Mouse (Mus musculus) mouse trophoblast stem cell (cell line): ENCODE measurements at regions not wholly inside any gene's neighbourhood (a gene's known extent, or its start where the extent isn't known, plus 50 kb on each side); places are given as distances from the start of the nearest gene placed in this dataset.
"Not testable (repeated sequence)": the region's sequence is repeated elsewhere in the genome, so short reads cannot be mapped to it uniquely, and the experiment has no call there.

Experiments used
- in situ Hi-C, 2 experiments: fragments of 300-500 bp; cut with MseI, MboI; formaldehyde crosslinking; loops; 2 replicates in 1 of 2; 3 replicates in 1 of 2; pipeline ENCODE4 v1.15.1; 2025

DNA sequence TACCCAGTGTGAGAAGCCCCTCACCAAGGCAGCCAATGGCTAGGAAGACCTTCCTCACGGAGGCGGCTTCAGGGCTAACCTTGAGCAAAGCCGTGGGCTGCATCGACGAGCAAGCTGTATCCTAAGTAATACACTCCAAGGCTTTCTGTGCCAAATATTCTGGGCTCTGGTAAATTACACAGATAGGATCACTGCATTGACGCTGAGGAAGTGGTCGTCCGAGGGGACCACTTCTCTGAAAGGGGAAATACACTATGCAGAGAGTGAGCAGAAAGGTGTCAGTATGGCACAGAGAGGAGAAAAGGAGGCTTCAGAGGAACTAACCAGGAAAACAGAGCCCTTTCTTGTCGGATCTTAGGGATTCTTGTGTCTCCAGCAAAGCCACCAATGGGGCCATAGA, 124.1 kb downstream of the Enc1 start:
- in situ Hi-C loops = no loop called here

DNA sequence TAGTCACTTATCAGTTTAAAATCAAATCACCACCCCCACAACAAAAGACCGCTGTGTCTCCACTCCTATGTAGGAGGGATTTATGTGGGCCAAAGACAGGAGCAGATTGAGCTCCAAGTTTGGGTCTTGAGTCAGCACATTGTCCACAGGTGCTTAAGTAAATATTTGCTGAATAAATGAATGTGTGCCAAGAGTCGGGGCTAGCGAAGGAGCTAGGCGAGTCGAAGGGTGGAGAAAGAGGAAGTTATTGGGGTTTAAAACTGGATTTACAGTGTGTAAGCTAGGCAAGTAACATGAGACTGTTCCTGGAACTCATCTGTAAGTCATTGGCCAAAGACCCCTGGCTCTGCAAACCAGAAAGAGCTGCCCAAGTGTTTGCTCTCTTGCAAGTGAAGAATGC, 122.9 kb downstream of the Enc1 start:
- in situ Hi-C loops = no loop called here

DNA sequence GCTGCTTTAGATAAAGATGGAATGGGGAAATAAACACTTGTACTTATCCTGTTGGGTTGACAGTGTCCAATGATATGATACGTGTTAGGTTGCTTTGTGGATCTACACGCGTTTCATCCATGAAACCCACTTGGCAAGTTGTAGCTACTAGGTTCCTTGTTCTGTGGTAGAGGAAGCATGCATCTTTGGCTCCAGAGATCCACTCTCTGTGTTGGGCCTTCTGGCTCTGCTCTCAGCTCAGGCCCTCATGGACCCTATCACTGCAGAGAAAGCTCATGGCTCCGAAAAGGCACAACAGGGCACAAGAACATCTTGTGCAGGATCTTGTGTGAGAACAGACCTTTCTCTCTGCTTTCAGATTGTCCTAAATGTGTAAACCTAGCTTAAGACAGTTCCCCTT, 122.3 kb downstream of the Enc1 start:
- in situ Hi-C loops = no loop called here

DNA sequence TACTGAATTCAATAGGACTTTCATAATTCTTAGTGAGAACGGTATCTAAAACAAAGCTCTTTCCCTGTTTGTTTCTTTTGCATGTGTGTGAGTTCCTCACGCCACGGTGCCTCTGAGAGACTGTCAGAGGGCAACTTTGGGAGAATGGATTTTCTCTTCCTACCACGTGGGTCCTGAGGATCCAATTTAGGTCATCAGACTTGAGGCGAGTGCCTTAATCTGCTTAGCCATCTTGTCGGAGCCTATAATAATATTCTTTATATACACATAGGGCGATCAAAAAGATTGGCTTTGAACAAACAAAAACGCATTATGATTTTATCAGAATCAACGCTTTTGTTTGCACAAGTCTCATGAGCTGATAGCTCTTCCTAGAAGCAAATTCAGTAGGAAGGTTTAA, 119.6 kb downstream of the Enc1 start:
- in situ Hi-C loops = no loop called here

DNA sequence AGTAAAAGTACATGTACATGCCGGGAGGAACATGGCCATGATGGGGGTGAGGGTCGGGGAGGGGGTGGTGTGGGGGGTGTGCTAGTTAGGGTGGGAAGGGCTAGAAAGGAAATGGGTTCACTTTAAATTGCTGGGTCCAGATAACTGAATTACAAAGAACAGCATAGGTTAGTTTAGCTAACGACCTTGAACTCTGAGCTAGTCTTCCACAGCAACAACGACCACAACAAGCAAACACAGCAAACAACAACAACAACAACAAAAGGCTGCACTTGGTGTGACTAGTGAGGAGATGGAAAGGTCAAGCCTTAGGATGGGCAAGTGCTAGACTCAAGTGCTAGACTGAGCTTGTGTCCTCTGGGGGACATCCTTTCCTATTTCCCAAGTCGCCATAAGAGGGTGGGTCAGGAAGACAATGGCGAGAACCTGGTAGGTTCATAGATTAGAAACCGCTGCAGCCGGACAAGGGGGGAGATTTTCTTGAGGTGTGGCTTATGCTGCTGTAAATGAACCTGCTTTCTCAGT, 117.9 kb downstream of the Enc1 start:
- in situ Hi-C loops = no loop called here

DNA sequence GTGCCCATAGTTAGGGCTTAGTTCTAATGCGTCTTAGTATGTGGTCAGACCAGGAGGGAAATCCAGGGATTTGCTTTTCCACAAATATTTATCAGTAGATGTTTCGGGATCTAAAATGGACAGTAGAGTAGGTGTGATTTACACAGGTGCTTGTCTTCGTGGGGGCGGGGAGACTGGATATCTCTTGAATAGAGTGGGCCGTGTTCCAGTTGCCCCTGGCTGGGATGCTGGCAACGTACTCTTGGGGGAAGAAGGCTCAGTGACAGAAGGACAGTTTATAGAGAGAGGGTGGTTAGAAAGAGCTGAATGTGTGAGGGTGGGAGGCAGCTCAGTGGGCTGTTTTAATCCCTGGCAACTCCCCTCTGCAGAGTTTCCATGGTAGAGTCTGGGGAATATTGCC, 117.4 kb downstream of the Enc1 start:
- in situ Hi-C loops = no loop called here

DNA sequence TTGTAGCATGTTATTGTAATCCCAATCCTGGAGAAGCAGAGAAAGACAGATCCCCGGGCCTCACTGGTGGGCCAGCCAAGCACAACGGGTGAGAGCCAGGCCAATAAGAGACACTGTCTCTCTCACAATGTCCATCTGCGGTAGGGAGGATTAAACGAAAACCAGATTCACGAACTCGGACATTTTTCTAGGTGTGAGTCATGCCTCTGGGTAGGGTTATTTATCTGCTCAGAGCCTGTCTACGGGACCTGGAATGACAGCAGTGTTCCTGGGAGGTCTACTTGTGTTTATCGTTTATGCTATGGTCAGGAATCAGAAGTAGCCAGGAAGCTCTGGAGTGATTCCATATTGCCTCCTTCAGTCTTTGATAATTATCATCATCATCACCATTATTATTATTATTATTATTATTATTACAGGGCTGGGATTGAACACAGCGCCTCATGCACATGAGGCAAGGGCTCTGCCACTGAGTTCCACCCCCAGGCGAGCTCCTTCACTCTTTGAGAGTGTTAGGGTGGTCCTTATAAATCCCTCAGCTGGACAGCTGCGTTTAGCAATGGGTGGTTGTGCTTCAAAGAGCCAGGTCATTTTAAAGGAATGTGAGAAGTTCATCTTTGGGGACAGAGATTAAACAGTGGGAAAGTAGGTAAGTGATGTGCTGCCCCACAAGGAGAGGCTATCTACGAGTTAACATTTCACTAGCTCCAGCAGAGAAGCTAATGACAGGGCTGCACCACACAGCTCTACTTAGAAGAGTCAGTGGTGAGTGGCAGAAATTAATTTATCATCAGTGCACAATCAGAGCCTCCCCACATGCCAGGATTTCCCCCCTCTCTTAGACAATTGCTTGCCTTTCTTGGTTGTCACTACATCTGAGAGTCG, 116.3 kb downstream of the Enc1 start:
- in situ Hi-C loops = no loop called here

DNA sequence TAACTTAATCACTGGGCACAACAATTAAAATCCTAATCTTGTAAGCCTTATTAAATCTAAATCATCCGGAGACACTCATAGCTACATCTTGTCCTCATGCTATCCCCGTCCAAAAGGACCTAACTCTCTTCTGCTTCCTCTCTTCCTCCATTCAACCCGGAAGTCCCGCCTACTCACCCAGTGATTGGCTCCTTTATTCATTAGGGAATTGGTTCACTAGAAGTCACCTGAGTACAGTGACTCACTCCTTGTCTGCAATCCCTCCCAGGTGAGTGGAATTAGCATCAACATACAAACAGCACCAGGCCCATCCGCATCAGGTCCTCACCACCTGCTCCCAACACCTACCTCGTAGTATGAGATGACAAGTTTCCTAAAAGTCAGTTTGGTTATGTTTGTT, 114.5 kb downstream of the Enc1 start:
- in situ Hi-C loops = not testable (repeated sequence)

DNA sequence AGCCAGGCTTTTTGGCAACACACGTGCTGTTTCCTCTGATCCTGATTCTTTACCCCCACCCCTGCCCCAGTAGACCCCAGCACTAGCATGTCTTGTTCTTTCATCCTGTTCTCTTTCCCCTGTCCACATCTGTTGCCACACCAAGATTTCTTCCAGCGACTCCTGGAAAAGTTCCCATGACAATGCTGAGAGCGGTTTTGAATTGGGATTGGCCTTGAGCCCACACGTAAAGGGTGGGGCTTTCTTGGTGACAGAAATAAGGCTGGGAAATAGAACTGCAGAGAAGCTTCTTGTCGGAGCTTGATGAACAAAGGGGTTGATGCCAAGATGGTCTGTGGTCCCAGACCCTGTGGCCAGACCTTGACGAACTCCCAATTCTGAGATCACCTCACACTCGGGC, 106.8 kb downstream of the Enc1 start:
- in situ Hi-C loops = no loop called here

DNA sequence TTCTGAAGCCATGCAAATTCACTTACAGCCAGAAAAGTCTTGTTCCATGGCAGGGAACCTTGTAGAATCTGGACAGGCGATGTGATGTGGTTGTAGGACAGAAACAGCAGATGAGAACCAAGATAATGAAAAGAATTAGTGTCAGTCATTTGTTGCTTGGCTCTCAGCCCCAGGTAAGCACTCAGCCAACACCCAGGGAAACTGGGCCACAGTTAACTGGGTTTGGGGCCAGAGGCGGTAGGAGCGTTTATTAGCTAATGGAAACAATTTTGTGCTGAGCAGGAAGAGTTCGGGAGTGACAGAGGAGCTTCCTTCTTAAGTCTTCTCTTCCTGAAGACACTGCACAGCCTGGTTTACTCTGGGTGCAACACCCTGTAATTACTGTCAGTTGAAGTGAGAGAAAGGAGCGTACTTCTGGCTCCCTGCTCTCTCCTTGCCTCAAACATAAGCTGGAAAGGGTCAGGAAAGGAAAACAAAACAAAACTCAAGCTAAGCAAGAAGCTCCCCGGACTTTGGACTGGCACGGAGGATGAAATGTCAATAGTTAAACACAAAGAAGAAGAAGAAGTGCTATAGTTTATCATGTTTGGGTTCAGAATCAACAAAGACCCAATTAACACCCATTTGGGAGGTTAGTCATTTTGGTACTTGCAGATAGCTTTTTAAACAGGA, 100.4 kb downstream of the Enc1 start:
- in situ Hi-C loops = no loop called here

DNA sequence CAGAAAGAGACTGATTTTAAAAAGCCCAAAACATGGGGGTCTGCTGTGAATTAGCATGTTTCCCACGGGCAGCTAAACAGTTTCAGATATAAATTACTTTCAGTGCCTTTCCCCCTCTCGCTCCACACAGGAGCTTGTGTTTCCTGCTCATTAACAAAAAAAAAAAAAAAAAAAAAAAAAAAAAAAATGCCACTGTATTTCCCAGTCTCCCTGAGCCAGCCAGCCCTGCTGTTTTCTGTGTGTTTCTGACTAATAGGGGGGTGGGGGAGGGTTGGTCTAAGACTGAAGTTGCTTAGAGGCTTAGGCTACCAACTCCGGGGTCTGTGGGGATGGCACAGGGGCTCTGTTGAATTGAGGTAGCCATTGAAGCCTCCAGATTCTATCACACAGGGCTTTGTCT, 97.0 kb downstream of the Enc1 start:
- in situ Hi-C loops = no loop called here

DNA sequence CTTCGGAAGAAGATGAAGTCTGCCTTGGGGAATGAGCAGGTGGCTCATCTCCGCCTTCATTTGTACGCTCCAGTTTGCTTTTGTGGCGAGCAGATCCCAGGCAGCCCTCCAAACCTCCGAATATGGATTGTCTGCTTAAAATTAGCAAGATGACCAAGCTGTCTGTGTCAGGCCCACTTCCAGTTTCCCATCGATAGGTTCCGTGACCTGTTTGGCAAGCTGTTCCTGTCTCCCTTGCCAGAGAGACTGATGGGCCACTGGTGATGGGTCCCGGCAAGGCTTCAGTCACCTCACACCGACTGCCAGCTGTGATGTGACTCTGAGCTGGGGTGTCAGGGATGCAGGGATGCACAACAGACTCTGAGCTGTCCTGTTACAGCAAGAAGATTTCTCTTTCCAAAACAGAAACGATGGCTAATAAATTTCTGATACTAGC, 96.4 kb downstream of the Enc1 start:
- in situ Hi-C loops = no loop called here

DNA sequence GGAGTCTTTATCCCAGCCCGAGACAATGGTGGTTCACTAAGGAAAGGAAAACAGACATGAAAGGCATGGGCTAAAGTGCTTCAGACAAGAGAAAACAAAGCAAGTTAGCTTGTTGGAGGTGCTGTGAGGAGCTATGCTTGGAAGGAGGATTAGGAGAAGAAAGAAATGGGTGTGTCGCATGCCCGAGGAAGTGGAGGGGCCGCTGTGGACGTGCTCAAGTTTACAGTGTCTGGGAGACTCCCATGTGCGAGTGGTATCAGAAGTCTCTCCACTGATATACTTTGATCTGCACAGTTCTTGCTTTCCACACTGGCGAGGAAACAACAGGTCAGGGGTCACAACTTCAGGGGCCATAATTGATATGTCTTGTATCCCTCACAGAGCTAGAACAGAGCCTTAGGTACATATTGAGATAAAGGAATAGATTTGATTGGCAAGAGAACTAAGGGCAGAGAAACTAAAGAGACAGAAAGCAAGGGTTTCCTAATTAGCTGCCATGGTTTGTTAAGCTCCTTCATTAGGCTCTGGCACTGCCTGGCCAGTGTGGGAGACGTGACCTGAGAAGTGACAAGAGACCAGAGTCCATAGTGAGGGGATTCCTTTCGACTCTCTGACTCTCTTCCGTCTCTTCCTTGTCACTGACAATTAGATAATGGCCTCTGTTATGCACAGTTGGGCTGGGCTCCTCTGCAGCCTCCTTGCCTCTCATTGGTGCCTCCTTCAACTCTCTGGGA, 93.1 kb downstream of the Enc1 start:
- in situ Hi-C loops = no loop called here

DNA sequence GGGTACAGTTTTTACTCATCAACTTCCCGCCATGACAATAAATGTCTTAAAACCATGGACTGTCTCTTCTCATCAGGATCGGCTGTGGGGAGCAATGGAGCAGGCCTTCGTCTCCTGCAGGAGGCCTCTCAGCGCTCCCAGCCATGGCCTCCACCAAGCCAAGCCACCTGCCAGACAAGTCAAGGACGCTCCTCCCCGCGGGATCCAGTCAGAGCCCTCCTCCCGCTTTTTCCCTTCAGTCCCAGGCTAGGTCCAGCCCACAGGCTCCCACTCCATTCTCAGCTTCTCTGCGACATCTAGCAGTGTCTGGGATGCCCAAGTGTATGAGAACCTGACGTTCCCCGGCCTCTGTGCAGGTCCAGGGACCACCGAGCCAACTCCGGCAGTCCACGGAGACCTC, 90.2 kb downstream of the Enc1 start:
- in situ Hi-C loops = no loop called here

DNA sequence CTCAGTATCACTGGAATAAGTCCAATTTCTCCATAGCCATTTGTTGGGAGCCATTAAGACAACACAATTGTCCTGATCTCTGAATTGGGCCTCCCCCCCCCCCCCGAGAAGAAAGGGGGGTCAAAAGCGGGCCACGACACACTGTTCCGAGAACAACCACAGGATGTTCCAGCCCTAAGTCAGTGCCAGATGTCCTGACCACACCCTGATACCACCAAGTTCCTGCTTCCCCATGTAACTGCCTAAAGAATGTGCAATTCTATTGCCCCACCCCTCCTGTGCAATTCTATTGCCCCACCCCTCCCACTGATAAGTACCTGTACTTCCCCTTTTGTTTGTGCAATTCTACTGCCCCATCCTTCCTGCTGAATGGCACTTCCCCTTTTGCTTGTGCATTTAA, 80.4 kb downstream of the Enc1 start:
- in situ Hi-C loops = not testable (repeated sequence)

DNA sequence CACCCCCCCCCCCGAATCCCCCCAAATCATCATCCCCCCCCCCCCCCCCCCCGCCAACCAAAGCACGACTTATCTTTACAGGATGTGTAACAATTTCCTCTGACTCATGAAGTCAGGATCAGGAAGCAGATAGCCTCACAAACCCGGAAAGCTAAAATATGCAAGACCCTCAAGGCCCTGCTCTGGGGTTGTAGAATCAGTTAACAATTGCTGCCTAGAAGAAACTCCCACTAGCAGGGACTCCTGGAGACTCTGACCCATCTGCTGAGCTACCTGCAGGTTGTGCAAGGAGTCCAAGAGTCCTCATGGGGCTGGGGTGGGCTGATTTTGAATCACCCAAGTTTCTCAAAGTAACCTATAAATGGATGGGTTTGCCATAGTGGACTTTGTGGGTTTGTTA, 79.9 kb downstream of the Enc1 start:
- in situ Hi-C loops = no loop called here

DNA sequence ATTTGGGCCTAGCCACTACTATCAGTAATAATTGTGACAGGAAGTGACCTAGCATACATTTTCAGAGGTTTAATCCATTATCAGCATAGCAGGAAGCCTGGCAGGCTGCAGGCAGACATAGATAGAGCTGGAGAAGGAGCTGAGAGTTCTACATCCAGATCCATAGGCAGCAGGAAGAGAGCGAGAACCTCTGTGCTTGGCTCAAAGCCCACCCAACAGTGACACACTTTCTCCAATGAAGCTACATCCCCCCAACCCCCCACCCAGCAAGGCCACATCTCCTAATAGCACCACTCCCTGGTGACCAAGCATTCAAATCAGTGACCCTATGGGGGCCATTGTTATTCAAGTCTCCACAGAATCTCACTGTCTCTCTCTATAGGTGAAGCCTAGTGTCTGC, 79.4 kb downstream of the Enc1 start:
- in situ Hi-C loops = no loop called here

DNA sequence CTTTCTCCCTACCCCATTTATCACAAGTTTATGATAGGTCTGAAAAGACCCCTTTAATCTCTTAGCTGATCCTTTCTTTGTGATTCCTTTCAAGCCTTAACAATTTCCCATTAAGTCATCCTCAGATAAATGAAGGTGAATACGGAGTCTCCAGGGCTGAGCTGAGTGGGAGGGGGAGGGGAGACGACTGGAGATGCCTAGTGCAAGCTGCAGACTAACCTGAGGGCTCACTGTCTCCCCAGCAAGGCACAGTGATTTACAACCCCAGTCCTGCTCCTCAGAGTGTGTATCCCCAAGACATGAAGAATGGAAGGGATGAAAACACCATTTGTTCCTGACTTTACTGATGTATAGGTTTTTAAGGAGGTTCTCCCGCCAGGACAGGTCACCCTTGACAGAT, 76.7 kb downstream of the Enc1 start:
- in situ Hi-C loops = no loop called here

DNA sequence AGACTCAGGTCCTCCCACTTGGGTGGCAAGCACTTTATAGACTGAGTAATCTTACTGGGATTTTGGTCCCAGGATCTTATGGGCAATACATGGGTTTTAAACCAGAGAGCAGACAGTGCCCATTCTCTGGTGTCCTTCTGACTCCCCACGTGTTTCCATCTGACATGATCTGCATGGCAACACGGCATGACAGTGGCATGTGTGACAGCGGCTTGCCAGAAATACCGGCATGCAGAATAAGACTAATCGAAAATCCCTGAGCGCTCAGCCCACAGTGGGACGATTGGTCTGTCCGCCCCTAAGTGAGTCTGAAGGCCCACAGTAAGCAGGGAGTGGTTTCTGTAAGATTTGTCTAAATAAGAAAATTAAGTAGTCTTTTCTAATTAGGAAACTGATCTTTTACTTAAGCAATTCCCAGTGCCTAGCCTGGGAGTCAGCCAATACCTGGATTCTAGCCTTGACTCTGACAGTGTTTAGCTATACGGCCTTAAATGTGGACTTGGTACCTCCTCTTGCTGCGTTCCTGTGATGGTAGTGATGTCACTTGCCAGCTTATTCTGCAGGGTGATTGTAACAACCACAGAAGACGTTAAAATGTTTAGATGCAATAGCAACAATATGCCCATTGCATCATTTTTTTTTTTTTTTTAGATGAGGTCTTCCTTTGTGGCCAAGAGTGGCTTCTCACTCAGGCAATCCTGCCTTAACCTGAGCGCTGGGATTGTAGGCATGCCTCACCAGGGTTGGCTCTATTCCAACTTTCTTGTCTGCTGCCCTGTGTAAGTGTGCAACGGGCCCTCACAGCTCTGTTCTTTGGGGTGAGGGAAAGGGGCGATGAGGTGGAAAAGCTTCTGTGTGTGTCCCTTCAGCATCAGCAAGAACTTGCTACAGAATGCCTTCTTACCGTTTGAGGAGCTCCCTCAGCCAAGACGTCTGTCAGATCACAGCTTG, 71.8 kb downstream of the Enc1 start:
- in situ Hi-C loops = no loop called here

DNA sequence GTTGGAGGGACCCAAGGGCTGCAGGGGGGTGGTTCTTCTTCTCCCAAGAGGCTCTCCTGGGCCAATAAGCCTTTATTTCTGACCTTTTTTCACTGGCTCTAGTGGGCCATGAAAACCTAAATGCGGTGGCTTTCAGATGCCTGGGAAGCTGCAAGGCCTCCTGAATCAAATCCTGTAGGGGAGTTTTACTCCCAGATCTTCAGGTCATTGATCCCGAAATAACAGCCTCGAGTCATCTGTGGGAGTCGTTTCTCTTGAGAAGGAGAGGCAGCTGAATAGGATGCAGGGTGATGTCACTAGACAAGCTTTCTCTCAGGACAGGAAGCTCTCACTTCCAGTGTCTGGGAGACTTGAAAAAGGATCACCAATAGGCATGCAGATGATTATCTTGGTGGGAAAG, 70.4 kb downstream of the Enc1 start:
- in situ Hi-C loops = no loop called here

DNA sequence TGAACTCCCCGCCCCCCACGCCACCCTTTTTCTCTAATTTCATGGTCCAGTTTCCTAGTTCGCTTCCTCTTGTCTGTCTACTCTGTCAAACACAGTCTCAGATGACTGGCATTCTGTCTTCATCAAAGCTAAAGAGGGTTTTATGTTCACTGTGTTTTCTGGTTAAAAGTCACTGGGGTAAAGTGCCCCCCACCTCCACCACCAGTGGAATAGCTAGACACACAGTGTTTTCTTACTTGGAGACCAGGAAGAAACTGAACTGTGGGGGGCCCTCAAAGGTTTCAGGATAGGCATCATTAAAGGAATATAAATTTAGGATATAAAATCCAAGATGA, 69.9 kb downstream of the Enc1 start:
- in situ Hi-C loops = no loop called here
